24 mouse cellular contexts compared by ENCODE assay signal in the genomic region with DNA sequence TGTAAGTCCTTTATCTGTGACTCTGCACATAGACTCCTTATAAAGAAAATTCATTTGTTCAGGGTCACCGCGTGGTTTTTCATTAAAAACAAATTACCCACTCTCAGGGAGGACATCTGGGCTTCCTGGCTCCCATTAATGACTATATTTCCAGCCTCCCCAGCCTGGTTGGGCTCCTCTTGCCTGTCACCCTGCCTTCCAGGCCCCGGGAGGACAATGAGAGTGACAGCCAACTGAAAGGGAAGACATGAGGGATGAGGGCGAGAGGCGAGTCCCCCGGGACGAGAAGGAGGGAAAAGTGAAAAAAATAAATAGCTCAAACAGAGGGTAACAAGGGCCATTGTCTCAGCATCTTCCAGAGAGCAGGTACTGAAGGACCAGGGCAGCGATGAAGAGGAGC.
DNase-seq lines count a peak whose midpoint lies in the region; ATAC-seq and TF ChIP-seq lines count a peak whose summit lies in the region.
"Had no signal": no experiment of that assay in that cellular context is flagged by ENCODE, and none has a peak within 500 bp of the region (broad histone marks: within the 10 kb centered on the region; RNA-seq: fewer than 3 reads in every experiment).

No protein-coding gene starts in this region.

- H3K4me2 ChIP-seq in midbrain, embryonic 12.5 days (replicated peaks), result no peak overlapping the region
- no peak overlapping the region for H3K4me2 ChIP-seq in hindbrain, embryonic 13.5 days
- no peak overlapping the region for H3K4me2 ChIP-seq in midbrain, embryonic 14.5 days (ENCODE audit: low read length)
- H3K4me2 ChIP-seq: embryonic facial prominence, embryonic 13.5 days; hindbrain, embryonic 15.5 days; intestine, embryonic 15.5 days; limb, embryonic 13.5 days; liver, embryonic 11.5 days; lung, embryonic 15.5 days; midbrain, embryonic 15.5 days had no signal

- no peak for TF ChIP-seq CTCF in thymus, adult 2 months (IDR thresholded peaks at IDR 0.05; ENCODE audit: borderline replicate concordance, control insufficient read depth, extremely low read depth, insufficient read depth, low read length, poor library complexity)

- no peak for DNase-seq in midbrain, embryonic 10.5 days (ENCODE audit: low spot score)
- peak; percentile 48 for DNase-seq in embryo, embryonic 10.5 days (ENCODE audit: low spot score)
- no peak for DNase-seq in thymus, adult 2 months
- DNase-seq in midbrain, embryonic 14.5 days, result no peak
- DNase-seq: adrenal gland, postnatal 25 days; B cell, adult 2 months; cerebellum, adult 18-20 months; cerebellum, postnatal 10 days; forebrain, postnatal 0 days; heart, postnatal 14 days; kidney, adult 2 months; kidney, postnatal 36 days; lung, postnatal 36 days had no signal

- TF ChIP-seq POLR2A in thymus, adult 2 months (IDR thresholded peaks at IDR 0.05; ENCODE audit: control insufficient read depth, extremely low read depth, insufficient read depth, low read length, poor library complexity), result no peak

- no peak overlapping the region for H3K4me3 ChIP-seq in midbrain, embryonic 12.5 days
- H3K4me3 ChIP-seq in midbrain, embryonic 10.5 days, result no peak overlapping the region
- no peak overlapping the region for H3K4me3 ChIP-seq in hindbrain, embryonic 13.5 days
- H3K4me3 ChIP-seq in thymus, adult 2 months (ENCODE audit: control insufficient read depth, insufficient read depth, low read length), result no peak overlapping the region
- H3K4me3 ChIP-seq in midbrain, embryonic 14.5 days (replicated peaks; ENCODE audit: low read depth, low read length), result no peak overlapping the region
- H3K4me3 ChIP-seq: embryonic facial prominence, embryonic 13.5 days; hindbrain, embryonic 15.5 days; intestine, embryonic 15.5 days; layer of hippocampus, adult 2 months; left cerebral cortex, adult 2 months; limb, embryonic 13.5 days; lung, embryonic 15.5 days; midbrain, embryonic 15.5 days had no signal

- 52% methylated on average over 8 of the region's 8 CpGs for WGBS in midbrain, embryonic 12.5 days
- WGBS in midbrain, embryonic 10.5 days, result 67% methylated on average over 8 of the region's 8 CpGs
- WGBS in hindbrain, embryonic 13.5 days, result 12% methylated on average over 8 of the region's 8 CpGs
- 81% methylated on average over 8 of the region's 8 CpGs for WGBS in thymus, adult 2 months
- WGBS in midbrain, embryonic 14.5 days, result 23% methylated on average over 8 of the region's 8 CpGs

- no peaks in the 10 kb centered on the region for H3K9me3 ChIP-seq in midbrain, embryonic 12.5 days
- 0 out of 2 replicates have a peak, but pooled peaks cover 4% of the 10 kb centered on the region for H3K9me3 ChIP-seq in midbrain, embryonic 10.5 days (replicated peaks)
- H3K9me3 ChIP-seq in hindbrain, embryonic 13.5 days, result no peaks in the 10 kb centered on the region
- no peaks in the 10 kb centered on the region for H3K9me3 ChIP-seq in midbrain, embryonic 14.5 days (ENCODE audit: control insufficient read depth, low read length)
- H3K9me3 ChIP-seq: embryonic facial prominence, embryonic 13.5 days; hindbrain, embryonic 15.5 days; intestine, embryonic 15.5 days; limb, embryonic 13.5 days; lung, embryonic 15.5 days; midbrain, embryonic 15.5 days had no signal

- H3K36me3 ChIP-seq in midbrain, embryonic 12.5 days, result no peaks in the 10 kb centered on the region
- H3K36me3 ChIP-seq in midbrain, embryonic 10.5 days, result peaks cover 13% of the 10 kb centered on the region
- H3K36me3 ChIP-seq in hindbrain, embryonic 13.5 days, result no peaks in the 10 kb centered on the region
- no peaks in the 10 kb centered on the region for H3K36me3 ChIP-seq in thymus, adult 2 months (ENCODE audit: control insufficient read depth, insufficient read depth, low read length)
- H3K36me3 ChIP-seq in midbrain, embryonic 14.5 days (ENCODE audit: control insufficient read depth, insufficient read depth, low read length), result no peaks in the 10 kb centered on the region
- H3K36me3 ChIP-seq: embryonic facial prominence, embryonic 13.5 days; hindbrain, embryonic 15.5 days; intestine, embryonic 15.5 days; limb, embryonic 13.5 days; lung, embryonic 15.5 days; midbrain, embryonic 15.5 days had no signal

- peaks cover 26% of the 10 kb centered on the region for H3K4me1 ChIP-seq in midbrain, embryonic 12.5 days
- H3K4me1 ChIP-seq in midbrain, embryonic 10.5 days, result peaks cover 42% of the 10 kb centered on the region
- peaks cover 42% of the 10 kb centered on the region for H3K4me1 ChIP-seq in hindbrain, embryonic 13.5 days (replicated peaks)
- no peaks in the 10 kb centered on the region for H3K4me1 ChIP-seq in thymus, adult 2 months (replicated peaks; ENCODE audit: control insufficient read depth, insufficient read depth, low read length)
- H3K4me1 ChIP-seq in midbrain, embryonic 14.5 days (ENCODE audit: control insufficient read depth, insufficient read depth, low read length), result peaks cover 17% of the 10 kb centered on the region
- H3K4me1 ChIP-seq: intestine, embryonic 15.5 days had no signal

- no peak for ATAC-seq in midbrain, embryonic 12.5 days (ENCODE audit: low FRiP score, low read depth)
- ATAC-seq in hindbrain, embryonic 13.5 days (ENCODE audit: low FRiP score), result no peak
- ATAC-seq in midbrain, embryonic 14.5 days (ENCODE audit: low FRiP score, low TSS enrichment), result no peak
- ATAC-seq: forebrain, postnatal 0 days; intestine, embryonic 15.5 days; midbrain, embryonic 15.5 days had no signal

- H3K9ac ChIP-seq in midbrain, embryonic 12.5 days (replicated peaks), result no peak overlapping the region
- H3K9ac ChIP-seq in hindbrain, embryonic 13.5 days, result no peak overlapping the region; the same call in 1 of the 2 replicates
- H3K9ac ChIP-seq in midbrain, embryonic 14.5 days (replicated peaks; ENCODE audit: low read length), result no peak overlapping the region
- H3K9ac ChIP-seq: embryonic facial prominence, embryonic 13.5 days; forebrain, postnatal 0 days; hindbrain, embryonic 15.5 days; intestine, embryonic 15.5 days; limb, embryonic 13.5 days; lung, embryonic 15.5 days; midbrain, embryonic 15.5 days had no signal

- peak overlapping the region; percentile 35; the same call in 1 of the 2 replicates for H3K27ac ChIP-seq in midbrain, embryonic 12.5 days (replicated peaks)
- no peak overlapping the region for H3K27ac ChIP-seq in midbrain, embryonic 10.5 days (replicated peaks)
- H3K27ac ChIP-seq in hindbrain, embryonic 13.5 days, result peak overlapping the region; percentile 31; the same call in 1 of the 2 replicates
- H3K27ac ChIP-seq in thymus, adult 2 months (ENCODE audit: control insufficient read depth, insufficient read depth, low read length), result no peak overlapping the region
- H3K27ac ChIP-seq in midbrain, embryonic 14.5 days (replicated peaks; ENCODE audit: low read depth, low read length), result no peak overlapping the region
- H3K27ac ChIP-seq: embryonic facial prominence, embryonic 13.5 days; hindbrain, embryonic 15.5 days; intestine, embryonic 15.5 days; layer of hippocampus, adult 2 months; left cerebral cortex, adult 2 months; limb, embryonic 13.5 days; lung, embryonic 15.5 days; midbrain, embryonic 15.5 days had no signal

- peaks cover 76% of the 10 kb centered on the region for H3K27me3 ChIP-seq in midbrain, embryonic 12.5 days
- H3K27me3 ChIP-seq in midbrain, embryonic 10.5 days (ENCODE audit: low read depth, poor library complexity, severe bottlenecking), result peaks cover 63% of the 10 kb centered on the region
- H3K27me3 ChIP-seq in hindbrain, embryonic 13.5 days, result peaks cover 51% of the 10 kb centered on the region
- H3K27me3 ChIP-seq in thymus, adult 2 months (ENCODE audit: control insufficient read depth, insufficient read depth, low read length), result no peaks in the 10 kb centered on the region
- H3K27me3 ChIP-seq in midbrain, embryonic 14.5 days (ENCODE audit: control insufficient read depth, insufficient read depth, low read length), result peaks cover 6% of the 10 kb centered on the region

Comparison
In these comparisons a context has a peak if more than half of its experiments do, and no peak if none do; other contexts are left out.
1. H3K27ac ChIP-seq: peak in midbrain, embryonic 12.5 days (single experiment) and hindbrain, embryonic 13.5 days (single experiment); none in midbrain, embryonic 10.5 days (single experiment), thymus, adult 2 months (single experiment) and midbrain, embryonic 14.5 days (single experiment).